Mouse (Mus musculus) erythroblast, embryonic 14.5 days (primary cell): ENCODE data around the gene Kcnh6.

ENCODE experiments used
- GATA1 ChIP-seq: IDR thresholded peaks from 2 replicates; pipeline ENCODE4 v1.6.1; 2012; ENCODE audit warnings: low read length, inconsistent platforms, mixed read lengths
- TAL1 ChIP-seq: IDR thresholded peaks from 3 replicates; pipeline ENCODE4 v1.6.1; 2012; ENCODE audit warnings: low read length, inconsistent platforms, mixed read lengths

- TF ChIP-seq GATA1, result no peak
- no peak for TF ChIP-seq TAL1
Measured at GRCm38 (mm10) chr11:106000062-106000461, 7.9 kb upstream of the Kcnh6 start.
